Mouse (Mus musculus) lung, adult 18-20 months (tissue): ENCODE results near the gene Calm1.
"Not testable (repeated sequence)": the region's sequence is repeated elsewhere in the genome, so short reads cannot be mapped to it uniquely, and the experiment has no call there.

Experiments
- DNase-seq, 2 experiments: peaks; one replicate each; pipeline ENCODE4 v3.0.0; 2022; ENCODE audit warnings: mixed read lengths in 2 of 2

Gene Calm1

GRCm38 (mm10) chr12:100196786-100197185 lies 2.4 kb upstream of the Calm1 start:
- no peak for DNase-seq

GRCm38 (mm10) chr12:100199891-100200644 lies 833 bp downstream of the Calm1 start:
- DNase-seq: peak; percentile 77 to 81

- DNase-seq: no peak
Observed at GRCm38 (mm10) chr12:100200645-100201362, 1.6 kb downstream of the Calm1 start.

- DNase-seq: no peak
Observed at GRCm38 (mm10) chr12:100201363-100201711, 2.1 kb downstream of the Calm1 start.

GRCm38 (mm10) chr12:100201838-100202237 lies 2.6 kb downstream of the Calm1 start:
- peak; percentile 93 to 95 for DNase-seq

GRCm38 (mm10) chr12:100203759-100204158 lies 4.5 kb downstream of the Calm1 start:
- DNase-seq: no peak

GRCm38 (mm10) chr12:100205156-100205555 lies 5.9 kb downstream of the Calm1 start:
- no peak for DNase-seq

GRCm38 (mm10) chr12:100206521-100206920 lies 7.3 kb downstream of the Calm1 start:
- no peak for DNase-seq

- DNase-seq: no peak
Observed at GRCm38 (mm10) chr12:100206926-100207325, 7.7 kb downstream of the Calm1 start.

- DNase-seq: no peak
Observed at GRCm38 (mm10) chr12:100209701-100210478, 10.7 kb downstream of the Calm1 start.

- peak; percentile 27 to 45 for DNase-seq
Observed at GRCm38 (mm10) chr12:100210973-100211372, 11.7 kb downstream of the Calm1 start.

GRCm38 (mm10) chr12:100211453-100212185 lies 12.4 kb downstream of the Calm1 start:
- DNase-seq: no peak

GRCm38 (mm10) chr12:100212397-100212796 lies 13.2 kb downstream of the Calm1 start:
- DNase-seq: no peak

- no peak for DNase-seq
Observed at GRCm38 (mm10) chr12:100213162-100213561, 13.9 kb downstream of the Calm1 start.

GRCm38 (mm10) chr12:100214156-100214555 lies 14.9 kb downstream of the Calm1 start:
- DNase-seq: no peak

- peak; percentile 49 to 63 for DNase-seq
Observed at GRCm38 (mm10) chr12:100214738-100215137, 15.5 kb downstream of the Calm1 start.

GRCm38 (mm10) chr12:100217087-100217486 lies 17.9 kb downstream of the Calm1 start:
- not testable (repeated sequence) for DNase-seq

- no peak for DNase-seq
Observed at GRCm38 (mm10) chr12:100220012-100220411, 20.8 kb downstream of the Calm1 start.

- no peak for DNase-seq
Observed at GRCm38 (mm10) chr12:100221608-100222321, 22.5 kb downstream of the Calm1 start.

- DNase-seq: no peak
Observed at GRCm38 (mm10) chr12:100222322-100222993, 23.2 kb downstream of the Calm1 start.

GRCm38 (mm10) chr12:100223531-100223930 lies 24.3 kb downstream of the Calm1 start:
- no peak for DNase-seq
